Comparison of ENCODE assay signal across 12 mouse cellular contexts in genomic region chr5:113199126-113199771, GRCm38 (mm10). TPM values are rescaled to one million over a fixed set of nuclear protein-coding genes. Genes with fewer than 3 reads are reported as not detected.
DNase-seq lines count a peak whose midpoint lies in the region; ATAC-seq and TF ChIP-seq lines count a peak whose summit lies in the region.
"Had no signal": no experiment of that assay in that cellular context is flagged by ENCODE, and none has a peak within 500 bp of the region (broad histone marks: within the 10 kb centered on the region; RNA-seq: fewer than 3 reads in every experiment).

No protein-coding gene starts in this region.

- TF ChIP-seq CTCF in left cerebral cortex, adult 2 months (IDR thresholded peaks at IDR 0.05) = no peak
- TF ChIP-seq CTCF in intestine, postnatal 0 days (IDR thresholded peaks at IDR 0.05; ENCODE audit: low read depth) = no peak

- H3K9ac ChIP-seq in forebrain, embryonic 12.5 days = no peak overlapping the region
- H3K9ac ChIP-seq in forebrain, embryonic 14.5 days (ENCODE audit: low read length) = no peak overlapping the region
- no peak overlapping the region for H3K9ac ChIP-seq in intestine, postnatal 0 days (ENCODE audit: low read depth, low read length)

- 57% methylated on average over 8 of the region's 8 CpGs for WGBS in forebrain, embryonic 12.5 days
- WGBS in forebrain, embryonic 14.5 days = 58% methylated on average over 8 of the region's 8 CpGs
- 40% methylated on average over 8 of the region's 8 CpGs for WGBS in intestine, postnatal 0 days

- no peaks in the 10 kb centered on the region for H3K36me3 ChIP-seq in forebrain, embryonic 12.5 days (replicated peaks)
- no peaks in the 10 kb centered on the region for H3K36me3 ChIP-seq in forebrain, embryonic 14.5 days (ENCODE audit: control insufficient read depth, insufficient read depth, low read length)
- H3K36me3 ChIP-seq in intestine, postnatal 0 days (ENCODE audit: control insufficient read depth, insufficient read depth) = 0 out of 2 replicates have a peak, but pooled peaks cover 6% of the 10 kb centered on the region

- H3K9me3 ChIP-seq in forebrain, embryonic 12.5 days = no peaks in the 10 kb centered on the region
- no peaks in the 10 kb centered on the region for H3K9me3 ChIP-seq in forebrain, embryonic 14.5 days (replicated peaks; ENCODE audit: control insufficient read depth, low read length)
- no peaks in the 10 kb centered on the region for H3K9me3 ChIP-seq in intestine, postnatal 0 days (ENCODE audit: control insufficient read depth)

- H3K4me1 ChIP-seq in forebrain, embryonic 12.5 days = no peaks in the 10 kb centered on the region
- H3K4me1 ChIP-seq in forebrain, embryonic 14.5 days (ENCODE audit: control insufficient read depth, insufficient read depth, low read length) = no peaks in the 10 kb centered on the region
- H3K4me1 ChIP-seq in brown adipose tissue, adult 24 weeks (ENCODE audit: control insufficient read depth, insufficient read depth, insufficient read length, low read length) = peaks cover 46% of the 10 kb centered on the region
- no peaks in the 10 kb centered on the region for H3K4me1 ChIP-seq in intestine, postnatal 0 days (replicated peaks; ENCODE audit: control insufficient read depth, insufficient read depth, low read length)

- ATAC-seq in forebrain, embryonic 12.5 days (ENCODE audit: low FRiP score) = no peak
- ATAC-seq in forebrain, embryonic 14.5 days = no peak
- no peak for ATAC-seq in intestine, postnatal 0 days

- H3K27me3 ChIP-seq in forebrain, embryonic 12.5 days = no peaks in the 10 kb centered on the region
- no peaks in the 10 kb centered on the region for H3K27me3 ChIP-seq in forebrain, embryonic 14.5 days (replicated peaks; ENCODE audit: control insufficient read depth, insufficient read depth, low read length)
- H3K27me3 ChIP-seq in intestine, postnatal 0 days (replicated peaks; ENCODE audit: control insufficient read depth, insufficient read depth, low read length) = no peaks in the 10 kb centered on the region

- peak overlapping the region; percentile 31; the same call in 1 of the 2 replicates for H3K27ac ChIP-seq in forebrain, embryonic 12.5 days
- no peak overlapping the region for H3K27ac ChIP-seq in forebrain, embryonic 14.5 days (ENCODE audit: low read depth, low read length)
- peak overlapping the region; percentile 20 for H3K27ac ChIP-seq in left cerebral cortex, adult 2 months
- H3K27ac ChIP-seq in brown adipose tissue, adult 24 weeks (replicated peaks; ENCODE audit: low read depth, low read length) = peak overlapping the region; percentile 89
- 0 out of 2 replicates have a peak overlapping the region, but pooled peaks have one; percentile 28 for H3K27ac ChIP-seq in intestine, postnatal 0 days (ENCODE audit: low read depth, low read length)

- no peak overlapping the region for H3K4me2 ChIP-seq in forebrain, embryonic 12.5 days
- no peak overlapping the region for H3K4me2 ChIP-seq in forebrain, embryonic 14.5 days (ENCODE audit: low read length)
- no peak overlapping the region for H3K4me2 ChIP-seq in intestine, postnatal 0 days (replicated peaks; ENCODE audit: low read depth)

- intact Hi-C loops in left cerebral cortex, adult 2 months (cut with DNase I) = no loop called here

- DNase-seq in forebrain, embryonic 14.5 days (ENCODE audit: low spot score) = no peak
- DNase-seq in left cerebral cortex, adult 2 months (ENCODE audit: extremely low spot score in 1 of 2, low spot score in 2 of 2) = no peak
- no peak for DNase-seq in left cerebral cortex, adult 8-10 months (ENCODE audit: low spot score in 2 of 2)
- DNase-seq in retina, embryonic 14.5 days (ENCODE audit: low spot score) = no peak
- DNase-seq in layer of hippocampus, adult 9-11 months = no peak
- DNase-seq: cerebellum, adult 11 months had no signal

- H3K4me3 ChIP-seq in forebrain, embryonic 12.5 days (replicated peaks) = no peak overlapping the region
- H3K4me3 ChIP-seq in forebrain, embryonic 14.5 days (ENCODE audit: low read depth, low read length) = no peak overlapping the region
- no peak overlapping the region for H3K4me3 ChIP-seq in left cerebral cortex, adult 2 months
- H3K4me3 ChIP-seq in brown adipose tissue, adult 24 weeks (ENCODE audit: insufficient read depth, low read depth, low read length) = no peak overlapping the region
- no peak overlapping the region for H3K4me3 ChIP-seq in intestine, postnatal 0 days (ENCODE audit: low read depth, low read length)

RNA-seq across cellular contexts. Expression of gene 2900026A02Rik, which starts 21.8 kb away (rescaled TPM):
- polyA plus RNA-seq in forebrain, embryonic 12.5 days (2016; fragmentation: Nextera tagmentation; extraction: Ambion mirVana) = 4.5 and 6.1 TPM in 2 replicates
- 2.1 and 2.7 TPM in 2 replicates for polyA plus RNA-seq in forebrain, embryonic 14.5 days (2014; fragmentation: Nextera tagmentation; extraction: Ambion mirVana)
- total RNA-seq in left cerebral cortex, adult 2 months (2021) = 10 to 100 TPM; 39.6 to 45.1 TPM
- 10 to 100 TPM; 33.9 to 38.7 (median 35.5) TPM for total RNA-seq in left cerebral cortex, adult 8-10 months (2022)
- 3.5 and 5.5 TPM in 2 replicates for polyA plus RNA-seq in brown adipose tissue, adult 24 weeks (2012; ENCODE audit: insufficient read depth, insufficient read length, missing spikeins)
- 8.0 and 10.4 TPM in 2 replicates for polyA plus RNA-seq in intestine, postnatal 0 days (2015; fragmentation: Nextera tagmentation; extraction: Ambion mirVana)

RNA-seq across cellular contexts. Expression of gene Tmem211, which starts 27.5 kb away (rescaled TPM):
- polyA plus RNA-seq in forebrain, embryonic 12.5 days (2016; fragmentation: Nextera tagmentation; extraction: Ambion mirVana) = 0.20 and 0.28 TPM in 2 replicates
- polyA plus RNA-seq in forebrain, embryonic 14.5 days (2014; fragmentation: Nextera tagmentation; extraction: Ambion mirVana) = not detected in 2 replicates
- total RNA-seq in left cerebral cortex, adult 2 months (2021) = not detected
- not detected for total RNA-seq in left cerebral cortex, adult 8-10 months (2022)
- polyA plus RNA-seq in brown adipose tissue, adult 24 weeks (2012; ENCODE audit: insufficient read depth, insufficient read length, missing spikeins) = not detected in 2 replicates
- not detected in 2 replicates for polyA plus RNA-seq in intestine, postnatal 0 days (2015; fragmentation: Nextera tagmentation; extraction: Ambion mirVana)
- total RNA-seq: gastrocnemius, adult 18-20 months; layer of hippocampus, postnatal 14 days had no signal
- polyA plus RNA-seq: neural tube, embryonic 11.5 days had no signal
